Mouse (Mus musculus) embryonic facial prominence, embryonic 15.5 days (tissue): Measurements from ENCODE around the gene Chaf1a. TPM values are rescaled to one million over a fixed set of nuclear protein-coding genes. Genes with fewer than 3 reads are reported as not detected.
A peak's percentile ranks its signal among the peaks of the same experiment; 100 is the strongest.
"Not testable (repeated sequence)": the region's sequence is repeated elsewhere in the genome, so short reads cannot be mapped to it uniquely, and the experiment has no call there.

Experiments used
- ATAC-seq: fragments of 200-750 bp; cut with Nextera tagmentation; 2 replicates; pipeline ENCODE4 v1.8.0; 2017; ENCODE audit warnings: low read depth, moderate TSS enrichment; ENCODE audit not compliant: insufficient number of reproducible peaks, low FRiP score, low TSS enrichment
- H3K27ac ChIP-seq: fragments of 300-500 bp; sonication (generic); replicated peaks from 2 replicates; pipeline ENCODE4 v1.5.1; 2015; ENCODE audit warnings: mild to moderate bottlenecking, inconsistent platforms
- H3K27me3 ChIP-seq: fragments of 300-500 bp; sonication (generic); 2 replicates; pipeline ENCODE4 v1.6.1; 2015; ENCODE audit warnings: inconsistent platforms
- H3K36me3 ChIP-seq: fragments of 300-500 bp; sonication (generic); 2 replicates; pipeline ENCODE4 v1.6.1; 2015; ENCODE audit warnings: mild to moderate bottlenecking, inconsistent platforms
- H3K4me1 ChIP-seq: fragments of 300-500 bp; sonication (generic); 2 replicates; pipeline ENCODE4 v1.6.1; 2015; ENCODE audit warnings: inconsistent platforms
- H3K4me2 ChIP-seq: fragments of 300-500 bp; sonication (generic); replicated peaks from 2 replicates; pipeline ENCODE4 v1.6.1; 2015; ENCODE audit warnings: mild to moderate bottlenecking, inconsistent platforms
- H3K4me3 ChIP-seq: fragments of 300-500 bp; sonication (generic); replicated peaks from 2 replicates; pipeline ENCODE4 v1.5.1; 2015; ENCODE audit warnings: mild to moderate bottlenecking, inconsistent platforms
- H3K9ac ChIP-seq: fragments of 300-500 bp; sonication (generic); 2 replicates; pipeline ENCODE4 v1.6.1; 2015; ENCODE audit warnings: inconsistent platforms
- H3K9me3 ChIP-seq: fragments of 300-500 bp; sonication (generic); replicated peaks from 2 replicates; pipeline ENCODE4 v1.6.1; 2016; ENCODE audit warnings: inconsistent platforms
- WGBS: fragments of 180-500 bp; shearing (Covaris S2); methylation state at CpG from one replicate; pipeline ENCODE4 v1.1.7; 2015; 5-methylcytosine and 5-hydroxymethylcytosine counted together
- polyA plus RNA-seq: library from polyadenylated mRNA; unstranded; fragments of >200 nt; fragmentation: Nextera tagmentation; extraction: Ambion mirVana; gene quantifications from 2 replicates; pipeline ENCODE4 v1.2.1, GENCODE M21; 2015

The Chaf1a gene
- polyA plus RNA-seq, 1 experiment from 2014 or later = 23.0 TPM

- Histone ChIP-seq H3K36me3 (peaks cover 31% of the 10 kb centered on the region), H3K4me1 (peaks cover 28% of the 10 kb centered on the region), H3K27ac (peak within 1 kb of the TSS; percentile 97), H3K9ac (peak within 1 kb of the TSS; percentile 75), H3K9me3 (no peaks in the 10 kb centered on the region), H3K4me2 (peak within 1 kb of the TSS; percentile 68), H3K4me3 (peak within 1 kb of the TSS; percentile 82), H3K27me3 (no peaks in the 10 kb centered on the region)
- ATAC-seq = peak; percentile 49
- WGBS = under 1% methylated on average over 35 of the region's 35 CpGs
Observed at GRCm38 (mm10) chr17:56074827-56075208, 34.6 kb downstream of the Chaf1a start, which contains the start of gene Ubxn6. TSS of gene Ubxn6 (minus strand) at chr17:56075028.

GRCm38 (mm10) chr17:56077523-56077922 lies 37.3 kb downstream of the Chaf1a start:
- H3K27ac ChIP-seq = no peak overlapping the region
- no peak overlapping the region for H3K4me3 ChIP-seq
- H3K4me2 ChIP-seq = no peak overlapping the region
- H3K9me3 ChIP-seq = no peaks in the 10 kb centered on the region
- no peak for ATAC-seq
- no peak overlapping the region for H3K9ac ChIP-seq
- H3K27me3 ChIP-seq = no peaks in the 10 kb centered on the region
- H3K4me1 ChIP-seq = peaks cover 54% of the 10 kb centered on the region
- WGBS = 92% methylated on average over 5 of the region's 5 CpGs
- peaks cover 10% of the 10 kb centered on the region for H3K36me3 ChIP-seq

- Histone ChIP-seq H3K4me3 (peak overlapping the region; percentile 92), H3K4me1 (peaks cover 46% of the 10 kb centered on the region), H3K36me3 (peaks cover 13% of the 10 kb centered on the region), H3K4me2 (peak overlapping the region; percentile 92), H3K27ac (0 out of 2 replicates have a peak overlapping the region, but pooled peaks have one; percentile 30)
- not testable (repeated sequence) for ATAC-seq, H3K27me3 ChIP-seq, H3K9ac ChIP-seq, H3K9me3 ChIP-seq
- 67% methylated on average over 9 of the region's 9 CpGs for WGBS
Observed at GRCm38 (mm10) chr17:56078361-56078760, 38.1 kb downstream of the Chaf1a start.

GRCm38 (mm10) chr17:56078880-56079795 lies 38.9 kb downstream of the Chaf1a start, which contains the start of gene Hdgfl2:
TSS of gene Hdgfl2 (plus strand) at chr17:56079634.
- peaks cover 18% of the 10 kb centered on the region for H3K36me3 ChIP-seq
- H3K9ac ChIP-seq = peak within 1 kb of the TSS; percentile 83
- peak within 1 kb of the TSS; percentile 63 for H3K27ac ChIP-seq
- WGBS = under 1% methylated on average over 61 of the region's 61 CpGs
- no peaks in the 10 kb centered on the region for H3K27me3 ChIP-seq
- H3K9me3 ChIP-seq = no peaks in the 10 kb centered on the region
- ATAC-seq = peak; percentile 93
- H3K4me1 ChIP-seq = peaks cover 38% of the 10 kb centered on the region
- H3K4me2 ChIP-seq = peak within 1 kb of the TSS; percentile 92
- peak within 1 kb of the TSS; percentile 92 for H3K4me3 ChIP-seq

GRCm38 (mm10) chr17:56079921-56080320 lies 39.7 kb downstream of the Chaf1a start:
- Histone ChIP-seq H3K4me2 (peak overlapping the region; percentile 92), H3K9me3 (no peaks in the 10 kb centered on the region), H3K4me1 (peaks cover 35% of the 10 kb centered on the region), H3K4me3 (peak overlapping the region; percentile 92), H3K27me3 (no peaks in the 10 kb centered on the region), H3K27ac (peak overlapping the region; percentile 63), H3K9ac (peak overlapping the region; percentile 83), H3K36me3 (peaks cover 22% of the 10 kb centered on the region)
- WGBS = under 1% methylated on average over 11 of the region's 11 CpGs
- no peak for ATAC-seq

- peak; percentile 32 for ATAC-seq
- 0 out of 2 replicates have a peak overlapping the region, but pooled peaks have one; percentile 28 for H3K27ac ChIP-seq
- H3K9me3 ChIP-seq = no peaks in the 10 kb centered on the region
- peaks cover 27% of the 10 kb centered on the region for H3K4me1 ChIP-seq
- no peaks in the 10 kb centered on the region for H3K27me3 ChIP-seq
- 7% methylated on average over 8 of the region's 8 CpGs for WGBS
- peak overlapping the region; percentile 92 for H3K4me3 ChIP-seq
- H3K36me3 ChIP-seq = peaks cover 23% of the 10 kb centered on the region
- H3K9ac ChIP-seq = peak overlapping the region; percentile 83
- H3K4me2 ChIP-seq = peak overlapping the region; percentile 92
Observed at GRCm38 (mm10) chr17:56080781-56081585, 40.7 kb downstream of the Chaf1a start.

- no peak for ATAC-seq
- 94% methylated on average over 1 of the region's 1 CpGs for WGBS
- H3K4me1 ChIP-seq = peaks cover 5% of the 10 kb centered on the region; the same call in 1 of the 2 replicates
Observed at GRCm38 (mm10) chr17:56092312-56092711, 52.1 kb downstream of the Chaf1a start.

GRCm38 (mm10) chr17:56092794-56093193 lies 52.6 kb downstream of the Chaf1a start:
- H3K27me3 ChIP-seq = no peaks in the 10 kb centered on the region
- H3K4me1 ChIP-seq = peaks cover 5% of the 10 kb centered on the region; the same call in 1 of the 2 replicates
- 69% methylated on average over 1 of the region's 1 CpGs for WGBS
- H3K36me3 ChIP-seq = peaks cover 46% of the 10 kb centered on the region
- H3K27ac ChIP-seq = no peak overlapping the region
- H3K9ac ChIP-seq = 0 out of 2 replicates have a peak overlapping the region, but pooled peaks have one; percentile 21
- H3K4me3 ChIP-seq = no peak overlapping the region
- ATAC-seq = no peak
- H3K9me3 ChIP-seq = no peaks in the 10 kb centered on the region
- no peak overlapping the region for H3K4me2 ChIP-seq

More at GRCm38 (mm10) chr17:56092312-56092711, 52.1 kb downstream of the Chaf1a start:
- no peak overlapping the region for H3K27ac ChIP-seq
- H3K4me2 ChIP-seq = no peak overlapping the region
- H3K27me3 ChIP-seq = no peaks in the 10 kb centered on the region
- no peak overlapping the region for H3K4me3 ChIP-seq
- H3K36me3 ChIP-seq = peaks cover 44% of the 10 kb centered on the region
- H3K9me3 ChIP-seq = no peaks in the 10 kb centered on the region
- no peak overlapping the region for H3K9ac ChIP-seq

GRCm38 (mm10) chr17:56096883-56097282 lies 56.6 kb downstream of the Chaf1a start:
- Histone ChIP-seq H3K4me2 (no peak overlapping the region), H3K9ac (no peak overlapping the region), H3K4me1 (peaks cover 5% of the 10 kb centered on the region; the same call in 1 of the 2 replicates), H3K36me3 (peaks cover 70% of the 10 kb centered on the region), H3K4me3 (no peak overlapping the region), H3K27me3 (no peaks in the 10 kb centered on the region), H3K27ac (no peak overlapping the region), H3K9me3 (no peaks in the 10 kb centered on the region)
- 85% methylated on average over 12 of the region's 12 CpGs for WGBS
- ATAC-seq = no peak

- H3K4me1 ChIP-seq = peaks cover 4% of the 10 kb centered on the region; the same call in 1 of the 2 replicates
- H3K36me3 ChIP-seq = peaks cover 82% of the 10 kb centered on the region
- no peak for ATAC-seq
- H3K27ac ChIP-seq = no peak overlapping the region
- H3K27me3 ChIP-seq = no peaks in the 10 kb centered on the region
- no peak overlapping the region for H3K4me3 ChIP-seq
- no peak overlapping the region for H3K9ac ChIP-seq
- no peaks in the 10 kb centered on the region for H3K9me3 ChIP-seq
- H3K4me2 ChIP-seq = no peak overlapping the region
- 89% methylated on average over 8 of the region's 8 CpGs for WGBS
Observed at GRCm38 (mm10) chr17:56098180-56098579, 57.9 kb downstream of the Chaf1a start.
